Mouse (Mus musculus) heart, adult 2 months (tissue): ENCODE data around the gene Cldn24. TPM values are rescaled to one million over a fixed set of nuclear protein-coding genes. Genes with fewer than 3 reads are reported as not detected.

Experiments
- DNase-seq, 2 experiments: peaks; one replicate each; pipeline ENCODE4 v3.0.0; 2021
- H3K27ac ChIP-seq: fragments of 200-600 bp; 2 replicates; pipeline ENCODE4 v1.8.1; 2022
- H3K27me3 ChIP-seq: fragments of 200-500 bp; 2 replicates; pipeline ENCODE4 v1.6.1; 2012; ENCODE audit warnings: mild to moderate bottlenecking, low read length, inconsistent platforms, mixed read lengths; ENCODE audit not compliant: control insufficient read depth, insufficient read depth
- H3K36me3 ChIP-seq: fragments of 200-500 bp; 2 replicates; pipeline ENCODE4 v1.6.1; 2012; ENCODE audit warnings: low read length, inconsistent platforms; ENCODE audit not compliant: control insufficient read depth, insufficient read depth
- H3K4me1 ChIP-seq: fragments of 200-500 bp; 2 replicates; pipeline ENCODE4 v1.6.1; 2011; ENCODE audit warnings: low read length; ENCODE audit not compliant: control insufficient read depth, insufficient read depth
- H3K4me3 ChIP-seq: fragments of 200-600 bp; 2 replicates; pipeline ENCODE4 v1.8.1; 2022
- H3K79me2 ChIP-seq: fragments of 200-500 bp; replicated peaks from 2 replicates; pipeline ENCODE4 v1.6.1; 2012; ENCODE audit warnings: mild to moderate bottlenecking, inconsistent platforms, low read length, moderate library complexity, mixed read lengths; ENCODE audit not compliant: control insufficient read depth, insufficient read depth
- H3K9ac ChIP-seq: fragments of 200-500 bp; 2 replicates; pipeline ENCODE4 v1.6.1; 2012; ENCODE audit warnings: low read depth, mild to moderate bottlenecking, control low read depth, inconsistent platforms, low read length, mixed read lengths
- CTCF ChIP-seq: fragments of 200-600 bp; IDR thresholded peaks from 2 replicates; pipeline ENCODE4 v1.8.1; 2022; ENCODE audit warnings: antibody characterized with exemption, mild to moderate bottlenecking, moderate library complexity
- EP300 ChIP-seq: fragments of 200-500 bp; IDR thresholded peaks from 2 replicates; pipeline ENCODE4 v1.6.1; 2011; ENCODE audit warnings: low read depth, low read length, control low read depth; ENCODE audit not compliant: insufficient read depth
- POLR2A ChIP-seq: fragments of 200-500 bp; IDR thresholded peaks from 2 replicates; pipeline ENCODE4 v1.6.1; 2011; ENCODE audit warnings: mild to moderate bottlenecking, low read depth, low read length, control low read depth; ENCODE audit not compliant: insufficient read depth
- WGBS: fragments of 180-500 bp; shearing (Covaris S2); methylation state at CpG from one replicate; pipeline ENCODE4 v1.1.7; 2018; 5-methylcytosine and 5-hydroxymethylcytosine counted together
- intact Hi-C: fragments of 180-260 bp; cut with DNase I; formaldehyde crosslinking; loops from one replicate; pipeline ENCODE4 v1.15.1; 2025
- polyA plus RNA-seq: library from polyadenylated mRNA; depleted of rRNA; stranded (reverse); fragments of >200 nt; gene quantifications from 2 replicates; pipeline ENCODE4 v1.2.3, GENCODE M21; 2012
- total RNA-seq, 2 experiments: library from RNA; stranded (reverse); gene quantifications; 2 replicates each; pipeline ENCODE4 v1.2.3; 2021

Cldn24 gene
- total and polyA plus RNA-seq, 3 experiments = not detected

GRCm38 (mm10) chr8:47847931-47848330, 26.0 kb downstream of the Cldn24 start:
- intact Hi-C loops = no loop called here
- H3K36me3 ChIP-seq = peaks cover 4% of the 10 kb centered on the region; the same call in 1 of the 2 replicates
- no peaks in the 10 kb centered on the region for H3K79me2 ChIP-seq
- WGBS = 93% methylated on average over 6 of the region's 6 CpGs
- H3K4me1 ChIP-seq = peaks cover 6% of the 10 kb centered on the region
- no peak overlapping the region for H3K4me3 ChIP-seq
- H3K9ac ChIP-seq = no peak overlapping the region
- no peak for TF ChIP-seq CTCF
- TF ChIP-seq EP300 = no peak
- TF ChIP-seq POLR2A = no peak
- DNase-seq = no peak
- H3K27me3 ChIP-seq = no peaks in the 10 kb centered on the region
- no peak overlapping the region for H3K27ac ChIP-seq

DNA sequence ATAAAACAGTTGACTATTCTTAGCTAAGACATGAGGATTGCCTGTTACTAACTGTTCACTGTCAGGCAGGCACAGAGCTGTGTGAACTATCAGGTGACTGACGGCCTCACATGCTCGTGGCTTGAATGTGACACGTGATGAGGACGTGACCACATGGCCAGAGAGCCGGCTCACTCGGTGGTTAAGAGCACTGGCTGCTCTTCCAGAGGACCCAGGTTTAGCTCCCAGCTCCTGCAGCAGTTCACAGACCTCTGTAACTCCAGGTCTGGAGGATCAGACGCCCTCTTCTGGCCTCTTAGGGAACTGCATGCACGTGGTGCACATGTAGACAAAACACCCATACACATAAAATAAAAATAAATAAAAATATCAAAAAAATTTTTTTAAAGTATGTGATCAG, 27.9 kb downstream of the Cldn24 start:
- H3K4me1 ChIP-seq = peaks cover 8% of the 10 kb centered on the region
- H3K27me3 ChIP-seq = no peaks in the 10 kb centered on the region
- TF ChIP-seq EP300 (no peak), CTCF (peak; percentile 69), POLR2A (no peak)
- no peaks in the 10 kb centered on the region for H3K79me2 ChIP-seq
- H3K27ac ChIP-seq = no peak overlapping the region
- H3K4me3 ChIP-seq = no peak overlapping the region
- WGBS = 62% methylated on average over 8 of the region's 8 CpGs
- H3K9ac ChIP-seq = no peak overlapping the region
- intact Hi-C loops = no loop called here
- peaks cover 4% of the 10 kb centered on the region; the same call in 1 of the 2 replicates for H3K36me3 ChIP-seq
- no peak for DNase-seq

GRCm38 (mm10) chr8:47851824-47852502, 30.0 kb downstream of the Cldn24 start:
- peak; percentile 71 to 74 for DNase-seq
- H3K4me1 ChIP-seq = peaks cover 8% of the 10 kb centered on the region
- peaks cover 4% of the 10 kb centered on the region; the same call in 1 of the 2 replicates for H3K36me3 ChIP-seq
- H3K27ac ChIP-seq = peak overlapping the region; percentile 26
- H3K79me2 ChIP-seq = no peaks in the 10 kb centered on the region
- H3K9ac ChIP-seq = peak overlapping the region; percentile 13; the same call in 1 of the 2 replicates
- 32% methylated on average over 12 of the region's 12 CpGs for WGBS
- no peaks in the 10 kb centered on the region for H3K27me3 ChIP-seq
- intact Hi-C loops = no loop called here
- TF ChIP-seq CTCF = no peak
- TF ChIP-seq POLR2A = peak; percentile 25; the same call in 1 of the 2 replicates
- TF ChIP-seq EP300 = 0 out of 2 replicates have a peak, but pooled peaks have one; percentile 44
- H3K4me3 ChIP-seq = peak overlapping the region; percentile 5; the same call in 1 of the 2 replicates

GRCm38 (mm10) chr8:47852737-47853136, 30.8 kb downstream of the Cldn24 start:
- H3K27ac ChIP-seq = no peak overlapping the region
- WGBS = 81% methylated on average over 5 of the region's 5 CpGs
- H3K36me3 ChIP-seq = peaks cover 4% of the 10 kb centered on the region; the same call in 1 of the 2 replicates
- no peak overlapping the region for H3K4me3 ChIP-seq
- H3K27me3 ChIP-seq = no peaks in the 10 kb centered on the region
- no peak for DNase-seq
- H3K9ac ChIP-seq = no peak overlapping the region
- peaks cover 8% of the 10 kb centered on the region for H3K4me1 ChIP-seq
- intact Hi-C loops = no loop called here
- TF ChIP-seq POLR2A = no peak
- TF ChIP-seq EP300 = no peak
- no peak for TF ChIP-seq CTCF
- H3K79me2 ChIP-seq = no peaks in the 10 kb centered on the region

GRCm38 (mm10) chr8:47853356-47853755, 31.4 kb downstream of the Cldn24 start:
- peaks cover 4% of the 10 kb centered on the region; the same call in 1 of the 2 replicates for H3K36me3 ChIP-seq
- 87% methylated on average over 5 of the region's 5 CpGs for WGBS

GRCm38 (mm10) chr8:47859259-47859658, 37.3 kb downstream of the Cldn24 start:
- 94% methylated on average over 12 of the region's 12 CpGs for WGBS
- H3K27me3 ChIP-seq = no peaks in the 10 kb centered on the region
- H3K4me1 ChIP-seq = no peaks in the 10 kb centered on the region
- no peaks in the 10 kb centered on the region for H3K36me3 ChIP-seq
- no peak overlapping the region for H3K9ac ChIP-seq
- no peak overlapping the region for H3K4me3 ChIP-seq
- TF ChIP-seq EP300 = no peak
- no peak for TF ChIP-seq CTCF
- no peak for TF ChIP-seq POLR2A
- H3K79me2 ChIP-seq = no peaks in the 10 kb centered on the region
- no peak for DNase-seq
- intact Hi-C loops = no loop called here
- no peak overlapping the region for H3K27ac ChIP-seq

More at GRCm38 (mm10) chr8:47853356-47853755, 31.4 kb downstream of the Cldn24 start:
- intact Hi-C loops = no loop called here
- TF ChIP-seq CTCF = no peak
- TF ChIP-seq EP300 = no peak
- no peak for TF ChIP-seq POLR2A
- Histone ChIP-seq H3K9ac (no peak overlapping the region), H3K27ac (no peak overlapping the region), H3K4me3 (no peak overlapping the region), H3K27me3 (no peaks in the 10 kb centered on the region), H3K79me2 (no peaks in the 10 kb centered on the region), H3K4me1 (peaks cover 8% of the 10 kb centered on the region)
- no peak for DNase-seq
